Comparison of ENCODE assay signal across 8 mouse cellular contexts in genomic region chr8:50293501-50293900, GRCm38 (mm10).
DNase-seq lines count a peak whose midpoint lies in the region; ATAC-seq and TF ChIP-seq lines count a peak whose summit lies in the region.

No protein-coding gene starts in this region.

- no peaks in the 10 kb centered on the region for H3K27me3 ChIP-seq in kidney, postnatal 0 days (ENCODE audit: insufficient read depth, low read length)
- H3K27me3 ChIP-seq in liver, embryonic 11.5 days (replicated peaks; ENCODE audit: control insufficient read depth, insufficient read depth, low read length), result no peaks in the 10 kb centered on the region

- no peaks in the 10 kb centered on the region for H3K4me1 ChIP-seq in ES-E14 (ENCODE audit: control insufficient read depth in 2 of 2, insufficient read depth in 2 of 2, low read length in 2 of 2, poor library complexity in 1 of 2)
- no peaks in the 10 kb centered on the region for H3K4me1 ChIP-seq in kidney, postnatal 0 days (replicated peaks; ENCODE audit: insufficient read depth, low read length)
- no peaks in the 10 kb centered on the region for H3K4me1 ChIP-seq in liver, embryonic 11.5 days (replicated peaks; ENCODE audit: control insufficient read depth, insufficient read depth, low read length)

- H3K9me3 ChIP-seq in ES-E14 (ENCODE audit: control insufficient read depth, insufficient read depth, low read depth, low read length), result no peaks in the 10 kb centered on the region
- H3K9me3 ChIP-seq in kidney, postnatal 0 days (replicated peaks; ENCODE audit: low read length), result no peaks in the 10 kb centered on the region
- no peaks in the 10 kb centered on the region for H3K9me3 ChIP-seq in liver, embryonic 11.5 days (ENCODE audit: control insufficient read depth, low read length)

- WGBS in kidney, postnatal 0 days, result 5% methylated on average over 4 of the region's 4 CpGs
- 6% methylated on average over 4 of the region's 4 CpGs for WGBS in liver, embryonic 11.5 days

- in situ Hi-C loops in ES-E14 (cut with MboI; ENCODE audit: low sequenced_read_pairs in 2 of 2, unreplicated experiment in 2 of 2), result no loop called here

- H3K9ac ChIP-seq in ES-E14 (ENCODE audit: insufficient read depth, low read depth, low read length, poor library complexity, severe bottlenecking), result no peak overlapping the region
- no peak overlapping the region for H3K9ac ChIP-seq in kidney, postnatal 0 days (ENCODE audit: low read depth, low read length)
- H3K9ac ChIP-seq in liver, embryonic 11.5 days (ENCODE audit: low read depth, low read length), result no peak overlapping the region

- H3K27ac ChIP-seq in ES-E14 (ENCODE audit: insufficient read depth, low read depth, low read length, poor library complexity, severe bottlenecking), result no peak overlapping the region
- H3K27ac ChIP-seq in kidney, postnatal 0 days, result no peak overlapping the region
- H3K27ac ChIP-seq in liver, embryonic 11.5 days (ENCODE audit: low read depth, low read length), result no peak overlapping the region

- no peak overlapping the region for H3K4me3 ChIP-seq in ES-E14 (ENCODE audit: insufficient read depth in 1 of 2, low read depth in 1 of 2, low read length in 2 of 2, poor library complexity in 1 of 2, severe bottlenecking in 1 of 2)
- H3K4me3 ChIP-seq in kidney, postnatal 0 days (replicated peaks; ENCODE audit: low read depth, low read length), result no peak overlapping the region
- H3K4me3 ChIP-seq in liver, embryonic 11.5 days (ENCODE audit: low read depth, low read length), result no peak overlapping the region

- no peak overlapping the region for H3K4me2 ChIP-seq in kidney, postnatal 0 days (ENCODE audit: low read length)
- no peak overlapping the region for H3K4me2 ChIP-seq in liver, embryonic 11.5 days

- TF ChIP-seq CTCF in kidney, postnatal 0 days (IDR thresholded peaks at IDR 0.05; ENCODE audit: low read depth), result peak; percentile 93

- H3K36me3 ChIP-seq in ES-E14 (ENCODE audit: control insufficient read depth, insufficient read depth, low read length, poor library complexity, severe bottlenecking), result no peaks in the 10 kb centered on the region
- H3K36me3 ChIP-seq in kidney, postnatal 0 days (ENCODE audit: insufficient read depth, low read length), result no peaks in the 10 kb centered on the region
- H3K36me3 ChIP-seq in liver, embryonic 11.5 days (ENCODE audit: control insufficient read depth, insufficient read depth, low read length), result no peaks in the 10 kb centered on the region

- peak; percentile 65 for ATAC-seq in kidney, postnatal 0 days (replicated peaks; ENCODE audit: low FRiP score, low read depth)
- ATAC-seq in liver, embryonic 11.5 days (replicated peaks; ENCODE audit: low FRiP score), result 0 out of 2 replicates have a peak, but pooled peaks have one; percentile 47

- DNase-seq in A20 (ENCODE audit: low read depth, low spot score), result peak; percentile 60
- DNase-seq in ES-E14 (ENCODE audit: low read depth, low spot score), result peak; percentile 69
- DNase-seq in cerebellum, adult 9-11 months, result peak; percentile 26
- peak; percentile 23 to 39 for DNase-seq in frontal cortex, postnatal 10 days (ENCODE audit: low spot score in 2 of 2)
- peak; percentile 92 for DNase-seq in kidney, postnatal 0 days (ENCODE audit: low spot score)
- no peak for DNase-seq in liver, embryonic 11.5 days (ENCODE audit: low spot score)
- peak; percentile 79 for DNase-seq in retina, postnatal 7 days (ENCODE audit: low read depth, low spot score)
- DNase-seq in spleen, adult 12 weeks (ENCODE audit: low spot score), result no peak

TF ChIP-seq in ES-E14, 5 proteins besides CTCF, POLR2A, EP300 and RAD21:
- no peak for TF ChIP-seq MAFK (IDR thresholded peaks at IDR 0.05; ENCODE audit: insufficient read depth, low read depth, low read length)
- no peak for TF ChIP-seq CHD2 (IDR thresholded peaks at IDR 0.05; ENCODE audit: low read depth, low read length)
- no peak for TF ChIP-seq ZC3H11A (IDR thresholded peaks at IDR 0.05; ENCODE audit: borderline replicate concordance, low read depth, low read length)
- no peak for TF ChIP-seq ZNF384 (IDR thresholded peaks at IDR 0.05; ENCODE audit: low read depth, low read length)
- TF ChIP-seq HCFC1 (IDR thresholded peaks at IDR 0.05; ENCODE audit: borderline replicate concordance, insufficient read depth, low read length), result no peak
TF ChIP-seq in ES-E14: peak in this region for 0.

Comparison
In these comparisons a context has a peak if more than half of its experiments do, and no peak if none do; other contexts are left out.
1. DNase-seq: peak in A20 (single experiment), ES-E14 (single experiment), cerebellum, adult 9-11 months (single experiment), frontal cortex, postnatal 10 days (2 of 2), kidney, postnatal 0 days (single experiment) and retina, postnatal 7 days (single experiment); none in liver, embryonic 11.5 days (single experiment) and spleen, adult 12 weeks (single experiment).